Mouse (Mus musculus) olfactory bulb, adult 2 months (tissue): ENCODE results near the gene Rassf3. TPM values are rescaled to one million over a fixed set of nuclear protein-coding genes. Genes with fewer than 3 reads are reported as not detected.

Experiments
- H3K27ac ChIP-seq: fragments of 200-500 bp; 2 replicates; pipeline ENCODE4 v1.5.1; 2012; ENCODE audit warnings: low read depth, low read length; ENCODE audit not compliant: insufficient read depth
- H3K4me1 ChIP-seq: fragments of 200-500 bp; 2 replicates; pipeline ENCODE4 v1.6.1; 2012; ENCODE audit warnings: low read length; ENCODE audit not compliant: control insufficient read depth, insufficient read depth
- H3K4me3 ChIP-seq: fragments of 200-500 bp; 2 replicates; pipeline ENCODE4 v1.5.1; 2012; ENCODE audit warnings: mild to moderate bottlenecking, low read depth, low read length, moderate library complexity; ENCODE audit not compliant: insufficient read depth
- CTCF ChIP-seq: fragments of 200-500 bp; IDR thresholded peaks from 2 replicates; pipeline ENCODE4 v1.5.1; 2012; ENCODE audit warnings: low read depth, mild to moderate bottlenecking, low read length, moderate library complexity; ENCODE audit not compliant: insufficient read depth
- POLR2A ChIP-seq: fragments of 200-500 bp; IDR thresholded peaks from 2 replicates; pipeline ENCODE4 v1.6.1; 2012; ENCODE audit warnings: mild to moderate bottlenecking, low read depth, low read length, moderate library complexity; ENCODE audit not compliant: insufficient read depth
- WGBS: fragments of 180-500 bp; shearing (Covaris S2); methylation state at CpG from one replicate; pipeline ENCODE4 v1.1.7; 2018; 5-methylcytosine and 5-hydroxymethylcytosine counted together
- polyA plus RNA-seq: library from polyadenylated mRNA; stranded (reverse); fragments of >200 nt; gene quantifications from 2 replicates; pipeline ENCODE4 v1.2.4, GENCODE M21; 2012; ENCODE audit warnings: low replicate concordance; ENCODE audit not compliant: missing spikeins, insufficient read depth, insufficient read length

Gene Rassf3
- polyA plus RNA-seq, 1 experiment, result not detected

GRCm38 (mm10) chr10:121403104-121403503, 73.0 kb downstream of the Rassf3 start:
- H3K4me1 ChIP-seq, result no peaks in the 10 kb centered on the region
- TF ChIP-seq POLR2A (no peak), CTCF (no peak)
- H3K27ac ChIP-seq, result no peak overlapping the region
- H3K4me3 ChIP-seq, result no peak overlapping the region
- WGBS, result 81% methylated on average over 9 of the region's 9 CpGs

- Histone ChIP-seq H3K4me3 (no peak overlapping the region), H3K27ac (no peak overlapping the region), H3K4me1 (no peaks in the 10 kb centered on the region)
- TF ChIP-seq CTCF, result no peak
- 84% methylated on average over 7 of the region's 7 CpGs for WGBS
Measured at GRCm38 (mm10) chr10:121401005-121401404, 75.1 kb downstream of the Rassf3 start.

GRCm38 (mm10) chr10:121398599-121398998, 77.5 kb downstream of the Rassf3 start:
- WGBS, result 92% methylated on average over 7 of the region's 7 CpGs
- Histone ChIP-seq H3K4me1 (no peaks in the 10 kb centered on the region), H3K4me3 (no peak overlapping the region), H3K27ac (no peak overlapping the region)
- TF ChIP-seq POLR2A (no peak), CTCF (no peak)

GRCm38 (mm10) chr10:121395542-121396176, 80.5 kb downstream of the Rassf3 start:
- TF ChIP-seq POLR2A (no peak), CTCF (no peak)
- Histone ChIP-seq H3K27ac (no peak overlapping the region), H3K4me1 (no peaks in the 10 kb centered on the region), H3K4me3 (no peak overlapping the region)
- WGBS, result 86% methylated on average over 20 of the region's 20 CpGs

- WGBS, result 91% methylated on average over 18 of the region's 18 CpGs
- Histone ChIP-seq H3K4me3 (no peak overlapping the region), H3K4me1 (no peaks in the 10 kb centered on the region), H3K27ac (no peak overlapping the region)
- TF ChIP-seq POLR2A (no peak), CTCF (no peak)
Measured at GRCm38 (mm10) chr10:121394789-121395325, 81.3 kb downstream of the Rassf3 start.

- TF ChIP-seq CTCF (no peak), POLR2A (no peak)
- Histone ChIP-seq H3K27ac (no peak overlapping the region), H3K4me1 (no peaks in the 10 kb centered on the region), H3K4me3 (no peak overlapping the region)
- 73% methylated on average over 6 of the region's 6 CpGs for WGBS
Measured at GRCm38 (mm10) chr10:121394270-121394669, 81.9 kb downstream of the Rassf3 start.

- H3K27ac ChIP-seq, result no peak overlapping the region
- no peaks in the 10 kb centered on the region for H3K4me1 ChIP-seq
- H3K4me3 ChIP-seq, result no peak overlapping the region
- TF ChIP-seq POLR2A (no peak), CTCF (no peak)
- WGBS, result 97% methylated on average over 8 of the region's 8 CpGs
Measured at GRCm38 (mm10) chr10:121391901-121392300, 84.2 kb downstream of the Rassf3 start.

GRCm38 (mm10) chr10:121390602-121391001, 85.5 kb downstream of the Rassf3 start:
- no peak for TF ChIP-seq POLR2A
- TF ChIP-seq CTCF, result no peak
- Histone ChIP-seq H3K4me1 (no peaks in the 10 kb centered on the region), H3K4me3 (no peak overlapping the region), H3K27ac (no peak overlapping the region)
- WGBS, result 86% methylated on average over 10 of the region's 10 CpGs

- TF ChIP-seq CTCF (no peak), POLR2A (no peak)
- Histone ChIP-seq H3K27ac (no peak overlapping the region), H3K4me1 (no peaks in the 10 kb centered on the region), H3K4me3 (no peak overlapping the region)
- WGBS, result 82% methylated on average over 9 of the region's 9 CpGs
Measured at GRCm38 (mm10) chr10:121386347-121386746, 89.8 kb downstream of the Rassf3 start.
